Mouse (Mus musculus) mouse embryonic stem cell (cell line): ENCODE measurements around the gene Abcb6.

Experiments
- in situ Hi-C, 2 experiments: fragments of 300-500 bp; cut with MboI; formaldehyde crosslinking; loops; 1 replicate in 1 of 2; 3 replicates in 1 of 2; pipeline ENCODE4 v1.14.3; 2019 to 2020; ENCODE audit warnings: low sequenced_read_pairs in 2 of 2, low pct_unique_long_range_greater_than_20kb in 1 of 2, mixed read lengths in 1 of 2; ENCODE audit not compliant: unreplicated experiment in 1 of 2

Gene Abcb6

GRCm38 (mm10) chr1:75124346-75125321 lies 55.6 kb downstream of the Abcb6 start, which contains the start of gene Nhej1:
Gene Nhej1, minus strand, starts transcription at chr1:75125200.
- in situ Hi-C loops = no loop called here

GRCm38 (mm10) chr1:75122211-75122610 lies 58.0 kb downstream of the Abcb6 start:
- in situ Hi-C loops = no loop called here
